Comparison of ENCODE assay signal across 12 mouse cellular contexts in genomic region chr14:8297889-8298293, GRCm38 (mm10). TPM values are rescaled to one million over a fixed set of nuclear protein-coding genes. Genes with fewer than 3 reads are reported as not detected.
DNase-seq lines count a peak whose midpoint lies in the region; ATAC-seq lines count a peak whose summit lies in the region.
"Had no signal": no experiment of that assay in that cellular context is flagged by ENCODE, and none has a peak within 500 bp of the region (broad histone marks: within the 10 kb centered on the region; RNA-seq: fewer than 3 reads in every experiment).

No protein-coding gene starts in this region.

- WGBS in limb, embryonic 13.5 days = 43% methylated on average over 5 of the region's 5 CpGs
- 73% methylated on average over 5 of the region's 5 CpGs for WGBS in limb, embryonic 10.5 days
- WGBS in lung, embryonic 16.5 days = 46% methylated on average over 5 of the region's 5 CpGs

- H3K9me3 ChIP-seq in limb, embryonic 13.5 days = no peaks in the 10 kb centered on the region
- no peaks in the 10 kb centered on the region for H3K9me3 ChIP-seq in limb, embryonic 10.5 days (replicated peaks)
- no peaks in the 10 kb centered on the region for H3K9me3 ChIP-seq in lung, embryonic 16.5 days (ENCODE audit: control insufficient read depth, low read length)
- H3K9me3 ChIP-seq: heart, embryonic 13.5 days had no signal

- H3K4me2 ChIP-seq in limb, embryonic 13.5 days (replicated peaks) = no peak overlapping the region
- no peak overlapping the region for H3K4me2 ChIP-seq in lung, embryonic 16.5 days (ENCODE audit: low read depth, low read length)
- H3K4me2 ChIP-seq: heart, embryonic 13.5 days had no signal

- H3K4me1 ChIP-seq in limb, embryonic 13.5 days = peaks cover 5% of the 10 kb centered on the region; the same call in 1 of the 2 replicates
- peaks cover 16% of the 10 kb centered on the region for H3K4me1 ChIP-seq in limb, embryonic 10.5 days
- peaks cover 5% of the 10 kb centered on the region; the same call in 1 of the 2 replicates for H3K4me1 ChIP-seq in lung, embryonic 16.5 days (replicated peaks; ENCODE audit: control insufficient read depth, insufficient read depth, low read length)

- peaks cover 8% of the 10 kb centered on the region for H3K27me3 ChIP-seq in limb, embryonic 13.5 days
- peaks cover 21% of the 10 kb centered on the region for H3K27me3 ChIP-seq in limb, embryonic 10.5 days (ENCODE audit: low read depth, poor library complexity, severe bottlenecking)
- H3K27me3 ChIP-seq in lung, embryonic 16.5 days (ENCODE audit: control insufficient read depth, insufficient read depth, low read depth, low read length) = no peaks in the 10 kb centered on the region

- H3K9ac ChIP-seq in limb, embryonic 13.5 days = no peak overlapping the region
- no peak overlapping the region; the same call in 1 of the 2 replicates for H3K9ac ChIP-seq in lung, embryonic 16.5 days (ENCODE audit: low read length)
- H3K9ac ChIP-seq: heart, embryonic 13.5 days had no signal

- peak; percentile 70 for ATAC-seq in limb, embryonic 13.5 days (ENCODE audit: low FRiP score, low read depth)
- ATAC-seq in lung, embryonic 16.5 days (ENCODE audit: low read depth) = peak; percentile 51; the same call in 1 of the 2 replicates

- H3K4me3 ChIP-seq in limb, embryonic 13.5 days = no peak overlapping the region
- no peak overlapping the region for H3K4me3 ChIP-seq in limb, embryonic 10.5 days
- no peak overlapping the region for H3K4me3 ChIP-seq in lung, embryonic 16.5 days (ENCODE audit: low read length)
- H3K4me3 ChIP-seq: heart, embryonic 13.5 days had no signal

- peak; percentile 35 for DNase-seq in adrenal gland, adult 2 months
- DNase-seq in adrenal gland, postnatal 25 days = no peak
- DNase-seq in limb, embryonic 10.5 days (ENCODE audit: low spot score) = no peak
- DNase-seq in brain, adult 2 months (ENCODE audit: low read depth, low spot score) = peak; percentile 30
- DNase-seq in cerebellum, postnatal 4 days (ENCODE audit: low spot score in 2 of 2) = no peak
- DNase-seq in right cerebral cortex, adult 2 months (ENCODE audit: low spot score in 2 of 2) = no peak
- DNase-seq: cerebellum, adult 18-20 months; layer of hippocampus, postnatal 36 days had no signal

- H3K27ac ChIP-seq in limb, embryonic 13.5 days = no peak overlapping the region
- H3K27ac ChIP-seq in limb, embryonic 10.5 days = no peak overlapping the region
- no peak overlapping the region for H3K27ac ChIP-seq in lung, embryonic 16.5 days (ENCODE audit: low read length)
- H3K27ac ChIP-seq: heart, embryonic 13.5 days had no signal

- H3K36me3 ChIP-seq in limb, embryonic 13.5 days = no peaks in the 10 kb centered on the region
- H3K36me3 ChIP-seq in limb, embryonic 10.5 days = no peaks in the 10 kb centered on the region
- no peaks in the 10 kb centered on the region for H3K36me3 ChIP-seq in lung, embryonic 16.5 days (ENCODE audit: control insufficient read depth, insufficient read depth, low read length)
- H3K36me3 ChIP-seq: heart, embryonic 13.5 days had no signal

RNA-seq across cellular contexts. Expression of gene Fam107a, which starts 19.9 kb away (rescaled TPM):
- total RNA-seq in adrenal gland, adult 2 months (2021) = 1 to 10 TPM; 4.3 to 5.2 TPM
- 1.1 and 1.2 TPM in 2 replicates for polyA plus RNA-seq in adrenal gland, adult 2 months (2012; rRNA removed)
- total RNA-seq in adrenal gland, postnatal 25 days (2021) = 1.6 and 2.9 TPM in 2 replicates
- 0.46 and 0.50 TPM in 2 replicates for polyA plus RNA-seq in limb, embryonic 13.5 days (2015; fragmentation: Nextera tagmentation; extraction: Ambion mirVana)
- 0.33 and 0.96 TPM in 2 replicates for polyA plus RNA-seq in limb, embryonic 10.5 days (2016; fragmentation: Nextera tagmentation; extraction: Ambion mirVana)
- 0.40 and 0.58 TPM in 2 replicates for polyA plus RNA-seq in lung, embryonic 16.5 days (2015; fragmentation: Nextera tagmentation; extraction: Ambion mirVana)
- total RNA-seq: MEL had no signal

RNA-seq across cellular contexts. Expression of gene Acox2, which starts 38.7 kb away (rescaled TPM):
- under 1 TPM in 1 of 2 experiments, not detected in 1; 0.78 TPM for total RNA-seq in adrenal gland, adult 2 months (2021)
- 0.46 and 1.9 TPM in 2 replicates for polyA plus RNA-seq in adrenal gland, adult 2 months (2012; rRNA removed)
- total RNA-seq in adrenal gland, postnatal 25 days (2021) = 0.43 and 1.5 TPM in 2 replicates
- not detected in 2 replicates for polyA plus RNA-seq in limb, embryonic 13.5 days (2015; fragmentation: Nextera tagmentation; extraction: Ambion mirVana)
- polyA plus RNA-seq in limb, embryonic 10.5 days (2016; fragmentation: Nextera tagmentation; extraction: Ambion mirVana) = 0.11 TPM in 1 of 2 replicates, not detected in the other
- 1.3 and 4.4 TPM in 2 replicates for polyA plus RNA-seq in lung, embryonic 16.5 days (2015; fragmentation: Nextera tagmentation; extraction: Ambion mirVana)
- total RNA-seq: layer of hippocampus, postnatal 36 days; MEL had no signal

Comparison
In these comparisons a context has a peak if more than half of its experiments do, and no peak if none do; other contexts are left out.
1. DNase-seq: peak in adrenal gland, adult 2 months (single experiment) and brain, adult 2 months (single experiment); none in adrenal gland, postnatal 25 days (single experiment), limb, embryonic 10.5 days (single experiment), cerebellum, postnatal 4 days (0 of 2) and right cerebral cortex, adult 2 months (0 of 2).